Mouse (Mus musculus): ENCODE data around the gene Zgpat. TPM values are rescaled to one million over a fixed set of nuclear protein-coding genes. Genes with fewer than 3 reads are reported as not detected.
A peak's percentile ranks its signal among the peaks of the same experiment; 100 is the strongest.

Zgpat gene
- polyA plus RNA-seq, 1 experiment = 30.8 TPM

DNA sequence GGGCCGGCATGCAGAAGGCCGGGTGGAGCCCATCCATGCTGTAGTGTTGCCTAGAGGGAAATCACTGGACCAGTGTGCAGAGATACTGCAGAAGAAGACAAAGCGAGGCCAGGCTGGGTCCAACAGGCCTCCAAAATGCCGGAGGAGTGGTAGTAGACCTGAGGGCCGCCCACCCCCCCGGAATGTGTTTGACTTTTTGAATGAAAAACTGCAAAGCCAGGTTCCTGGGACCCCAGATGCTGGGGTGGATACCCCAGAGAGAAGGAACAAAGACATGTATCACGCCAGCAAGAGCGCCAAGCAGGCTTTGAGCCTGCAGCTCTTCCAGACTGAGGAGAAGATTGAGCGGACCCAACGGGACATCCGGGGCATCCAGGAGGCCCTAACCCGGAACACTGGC, 15.1 kb downstream of the Zgpat start, which contains the start of gene Lime1:
Gene Lime1, plus strand, starts transcription at position 301 of the 400 bp plus-strand sequence.
- no peaks in the 10 kb centered on the region; the same call in 1 of the 2 replicates for H3K4me1 ChIP-seq (ENCODE audit: control insufficient read depth, insufficient read depth, low read length)
- no peak within 1 kb of the TSS for H3K4me3 ChIP-seq (replicated peaks; ENCODE audit: control insufficient read depth, low read depth, low read length)
- H3K27ac ChIP-seq (ENCODE audit: control insufficient read depth, insufficient read depth, low read depth, low read length, poor library complexity) = no peak within 1 kb of the TSS
- 93% methylated on average over 12 of the region's 12 CpGs for WGBS
- no peak for TF ChIP-seq POLR2A (IDR thresholded peaks at IDR 0.05; ENCODE audit: borderline replicate concordance, control insufficient read depth, low read depth, low read length)
- no peak for TF ChIP-seq CTCF (IDR thresholded peaks at IDR 0.05; ENCODE audit: control insufficient read depth, insufficient read depth, low read length)

DNA sequence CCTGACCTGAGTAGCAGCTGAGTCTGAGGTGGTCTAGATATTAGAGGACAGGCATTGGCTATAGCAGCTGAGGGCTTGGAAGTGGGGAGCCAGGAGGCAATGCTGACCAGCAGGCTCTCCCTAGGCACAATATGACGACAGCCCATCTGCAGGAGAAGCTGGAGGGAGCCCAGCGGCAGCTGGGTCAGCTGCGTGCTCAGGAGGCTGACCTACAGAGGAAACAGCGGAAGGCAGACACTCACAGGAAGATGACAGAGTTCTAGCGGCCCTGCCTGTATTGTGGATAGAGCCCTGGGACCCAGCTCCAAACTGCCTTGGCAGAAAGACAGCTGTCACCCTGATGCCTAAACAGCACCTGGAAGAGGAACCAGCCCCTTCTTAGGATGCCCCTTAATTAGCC, 15.5 kb downstream of the Zgpat start:
- H3K27ac ChIP-seq (ENCODE audit: control insufficient read depth, insufficient read depth, low read depth, low read length, poor library complexity) = no peak overlapping the region
- 91% methylated on average over 5 of the region's 5 CpGs for WGBS
- no peak overlapping the region for H3K4me3 ChIP-seq (replicated peaks; ENCODE audit: control insufficient read depth, low read depth, low read length)
- H3K4me1 ChIP-seq (ENCODE audit: control insufficient read depth, insufficient read depth, low read length) = no peaks in the 10 kb centered on the region; the same call in 1 of the 2 replicates
- TF ChIP-seq POLR2A (IDR thresholded peaks at IDR 0.05; ENCODE audit: borderline replicate concordance, control insufficient read depth, low read depth, low read length) (no peak), CTCF (IDR thresholded peaks at IDR 0.05; ENCODE audit: control insufficient read depth, insufficient read depth, low read length) (no peak)

GRCm38 (mm10) chr2:181381107-181381506, 16.4 kb downstream of the Zgpat start:
- TF ChIP-seq POLR2A (IDR thresholded peaks at IDR 0.05; ENCODE audit: borderline replicate concordance, control insufficient read depth, low read depth, low read length) (no peak), CTCF (IDR thresholded peaks at IDR 0.05; ENCODE audit: control insufficient read depth, insufficient read depth, low read length) (no peak)
- H3K27ac ChIP-seq (ENCODE audit: control insufficient read depth, insufficient read depth, low read depth, low read length, poor library complexity) = no peak overlapping the region
- 57% methylated on average over 5 of the region's 5 CpGs for WGBS

GRCm38 (mm10) chr2:181381631-181382306, 17.0 kb downstream of the Zgpat start:
- 86% methylated on average over 6 of the region's 6 CpGs for WGBS
- no peak overlapping the region for H3K27ac ChIP-seq (ENCODE audit: control insufficient read depth, insufficient read depth, low read depth, low read length, poor library complexity)

More at GRCm38 (mm10) chr2:181381107-181381506, 16.4 kb downstream of the Zgpat start:
- H3K4me1 ChIP-seq (ENCODE audit: control insufficient read depth, insufficient read depth, low read length) = no peaks in the 10 kb centered on the region; the same call in 1 of the 2 replicates
- H3K4me3 ChIP-seq (replicated peaks; ENCODE audit: control insufficient read depth, low read depth, low read length) = peak overlapping the region; percentile 10

GRCm38 (mm10) chr2:181384463-181384862, 19.7 kb downstream of the Zgpat start:
- no peak overlapping the region for H3K4me3 ChIP-seq (replicated peaks; ENCODE audit: control insufficient read depth, low read depth, low read length)
- TF ChIP-seq POLR2A (IDR thresholded peaks at IDR 0.05; ENCODE audit: borderline replicate concordance, control insufficient read depth, low read depth, low read length) (no peak), CTCF (IDR thresholded peaks at IDR 0.05; ENCODE audit: control insufficient read depth, insufficient read depth, low read length) (no peak)
- WGBS = 77% methylated on average over 7 of the region's 7 CpGs
- no peak overlapping the region for H3K27ac ChIP-seq (ENCODE audit: control insufficient read depth, insufficient read depth, low read depth, low read length, poor library complexity)
- H3K4me1 ChIP-seq (ENCODE audit: control insufficient read depth, insufficient read depth, low read length) = no peaks in the 10 kb centered on the region

More at GRCm38 (mm10) chr2:181381631-181382306, 17.0 kb downstream of the Zgpat start:
- Histone ChIP-seq H3K4me3 (replicated peaks; ENCODE audit: control insufficient read depth, low read depth, low read length) (no peak overlapping the region), H3K4me1 (ENCODE audit: control insufficient read depth, insufficient read depth, low read length) (no peaks in the 10 kb centered on the region; the same call in 1 of the 2 replicates)
- TF ChIP-seq CTCF (IDR thresholded peaks at IDR 0.05; ENCODE audit: control insufficient read depth, insufficient read depth, low read length) (no peak), POLR2A (IDR thresholded peaks at IDR 0.05; ENCODE audit: borderline replicate concordance, control insufficient read depth, low read depth, low read length) (no peak)

DNA sequence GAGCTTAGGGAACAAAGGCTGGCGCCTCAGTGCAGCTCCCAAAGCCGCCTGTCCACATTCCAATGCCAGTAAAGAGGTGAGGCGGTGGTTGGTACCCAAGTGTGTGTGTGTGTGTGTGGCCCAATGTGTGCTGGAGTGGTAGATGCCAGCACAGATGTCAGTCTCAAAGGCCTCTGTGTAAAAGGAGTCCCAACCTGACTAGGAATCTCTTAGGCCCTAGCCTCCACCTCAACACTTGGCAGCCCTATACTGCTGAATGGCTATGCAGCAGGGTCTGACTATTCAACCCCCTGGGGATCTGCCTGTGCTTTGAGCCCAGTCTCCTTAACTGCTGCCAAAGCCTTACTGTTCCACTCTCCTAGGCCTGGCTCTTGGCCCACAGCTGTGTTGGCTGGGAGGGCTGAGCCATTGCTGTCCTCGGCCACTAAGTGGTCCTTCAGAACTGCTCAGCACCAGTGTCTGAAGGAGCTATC, 20.2 kb downstream of the Zgpat start:
- 98% methylated on average over 4 of the region's 4 CpGs for WGBS
- H3K27ac ChIP-seq (ENCODE audit: control insufficient read depth, insufficient read depth, low read depth, low read length, poor library complexity) = no peak overlapping the region
- no peaks in the 10 kb centered on the region for H3K4me1 ChIP-seq (ENCODE audit: control insufficient read depth, insufficient read depth, low read length)
- no peak overlapping the region for H3K4me3 ChIP-seq (replicated peaks; ENCODE audit: control insufficient read depth, low read depth, low read length)
- no peak for TF ChIP-seq POLR2A (IDR thresholded peaks at IDR 0.05; ENCODE audit: borderline replicate concordance, control insufficient read depth, low read depth, low read length)
- no peak for TF ChIP-seq CTCF (IDR thresholded peaks at IDR 0.05; ENCODE audit: control insufficient read depth, insufficient read depth, low read length)

DNA sequence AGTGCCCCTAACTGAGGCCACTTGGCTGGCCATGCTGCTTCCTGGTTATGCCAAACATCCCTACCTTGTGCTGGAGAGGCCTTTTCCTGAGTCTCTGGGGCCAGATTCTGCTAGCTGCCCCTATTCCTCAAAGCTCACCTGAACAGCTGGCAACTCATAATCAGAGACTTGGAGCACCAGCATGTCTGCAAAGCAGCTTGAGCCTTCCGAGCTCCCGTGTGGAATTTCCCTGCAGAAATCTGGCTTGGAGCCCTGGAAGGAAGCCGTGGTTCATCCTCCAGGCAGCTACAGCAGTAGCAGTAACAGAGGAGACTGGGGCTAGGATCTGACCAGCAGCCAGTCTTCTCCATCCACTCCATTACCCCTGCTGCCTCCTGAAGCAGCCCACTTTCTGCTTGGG, 21.2 kb downstream of the Zgpat start:
- Histone ChIP-seq H3K4me3 (replicated peaks; ENCODE audit: control insufficient read depth, low read depth, low read length) (no peak overlapping the region), H3K4me1 (ENCODE audit: control insufficient read depth, insufficient read depth, low read length) (no peaks in the 10 kb centered on the region), H3K27ac (ENCODE audit: control insufficient read depth, insufficient read depth, low read depth, low read length, poor library complexity) (no peak overlapping the region)
- 88% methylated on average over 3 of the region's 3 CpGs for WGBS
- TF ChIP-seq CTCF (IDR thresholded peaks at IDR 0.05; ENCODE audit: control insufficient read depth, insufficient read depth, low read length) = no peak
- no peak for TF ChIP-seq POLR2A (IDR thresholded peaks at IDR 0.05; ENCODE audit: borderline replicate concordance, control insufficient read depth, low read depth, low read length)

- TF ChIP-seq POLR2A (IDR thresholded peaks at IDR 0.05; ENCODE audit: borderline replicate concordance, control insufficient read depth, low read depth, low read length) (no peak), CTCF (IDR thresholded peaks at IDR 0.05; ENCODE audit: control insufficient read depth, insufficient read depth, low read length) (no peak)
- Histone ChIP-seq H3K4me3 (replicated peaks; ENCODE audit: control insufficient read depth, low read depth, low read length) (no peak overlapping the region), H3K27ac (ENCODE audit: control insufficient read depth, insufficient read depth, low read depth, low read length, poor library complexity) (no peak overlapping the region), H3K4me1 (ENCODE audit: control insufficient read depth, insufficient read depth, low read length) (no peaks in the 10 kb centered on the region)
- WGBS = 84% methylated on average over 4 of the region's 4 CpGs
Measured at GRCm38 (mm10) chr2:181386663-181387210, 22.0 kb downstream of the Zgpat start.

Measured in bone marrow, adult 2 months (tissue).